Mouse (Mus musculus): ENCODE measurements at regions not wholly inside any gene's neighbourhood (a gene's known extent, or its start where the extent isn't known, plus 50 kb on each side); places are given as distances from the start of the nearest gene placed in this dataset.

DNA sequence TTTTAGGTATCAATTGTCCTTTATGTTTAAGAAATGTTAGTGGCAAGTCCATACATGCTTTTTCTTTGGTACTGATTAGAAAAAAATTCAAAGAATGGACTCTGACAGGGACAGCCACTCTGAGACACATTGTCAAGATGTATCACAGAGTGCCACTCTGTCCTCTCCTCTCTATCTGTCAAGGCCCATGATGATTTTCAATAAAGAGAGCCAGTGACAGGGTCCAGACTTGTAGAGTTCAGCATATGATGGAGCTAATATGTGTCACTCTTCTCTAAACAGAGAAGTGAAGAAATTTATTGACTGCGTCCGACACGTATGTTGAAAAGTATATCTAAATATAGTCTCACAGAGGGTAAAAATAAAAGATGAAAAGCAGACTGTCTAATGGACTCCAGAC lies 672.2 kb upstream of the 4930452B06Rik start:
- no peak for DNase-seq

DNA sequence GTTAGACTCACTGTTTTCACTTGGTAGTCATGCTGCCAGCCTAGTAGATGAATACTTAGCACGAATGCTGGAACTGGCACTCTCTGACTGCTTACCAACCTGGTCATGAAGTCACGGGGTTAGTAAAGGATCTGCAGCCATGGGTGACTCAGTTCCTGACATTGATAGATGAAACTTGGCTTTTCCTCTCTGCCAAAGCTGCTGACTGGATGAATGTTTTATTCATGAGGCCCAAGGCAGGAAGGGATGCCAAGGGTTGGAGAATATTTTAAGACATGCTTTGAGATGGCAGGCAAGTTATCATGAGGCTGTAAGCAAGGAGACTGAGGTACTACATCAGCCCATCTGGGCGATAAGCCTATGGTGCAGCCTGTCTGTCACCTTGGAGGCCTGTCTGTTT lies 671.1 kb upstream of the 4930452B06Rik start:
- DNase-seq: no peak

DNA sequence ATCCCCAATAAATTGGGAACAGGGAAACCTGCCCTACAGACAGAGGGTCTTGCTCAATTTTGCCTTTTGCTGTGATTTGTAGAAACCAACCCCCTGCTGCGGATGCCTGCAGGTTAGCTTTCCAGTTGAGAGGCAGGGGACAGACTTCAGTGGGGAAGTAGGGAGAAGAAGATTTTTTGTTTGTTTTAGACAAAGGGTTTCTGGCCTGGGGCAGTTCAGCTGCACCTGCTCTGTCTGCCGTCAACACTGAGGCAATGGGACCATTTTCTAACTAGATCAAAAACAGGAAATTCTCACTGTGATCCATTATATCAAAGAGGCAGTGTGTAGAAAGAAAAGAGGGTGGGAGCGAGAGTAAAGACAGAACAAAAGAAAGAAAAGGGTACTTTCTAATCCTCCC lies 665.6 kb upstream of the 4930452B06Rik start:
- no peak for DNase-seq

DNA sequence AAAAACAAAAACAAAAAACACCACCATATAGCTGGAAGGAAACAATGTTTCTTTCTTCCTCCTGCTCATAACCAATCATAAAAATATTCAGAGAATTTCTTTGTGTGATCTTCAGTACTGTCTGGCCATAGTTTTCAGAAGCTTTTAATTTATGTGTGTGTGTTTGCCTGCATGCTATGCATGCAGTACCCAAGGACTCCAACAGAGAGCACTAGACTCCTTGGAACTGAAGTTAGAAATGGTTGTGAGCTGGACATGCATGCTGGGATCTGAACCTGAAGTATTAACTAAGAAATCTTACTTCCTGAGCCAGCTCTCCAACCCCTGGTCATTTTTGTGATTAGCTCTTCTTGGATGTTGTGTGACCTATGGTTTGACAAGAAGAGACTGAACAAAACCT lies 664.7 kb upstream of the 4930452B06Rik start:
- DNase-seq: no peak

DNA sequence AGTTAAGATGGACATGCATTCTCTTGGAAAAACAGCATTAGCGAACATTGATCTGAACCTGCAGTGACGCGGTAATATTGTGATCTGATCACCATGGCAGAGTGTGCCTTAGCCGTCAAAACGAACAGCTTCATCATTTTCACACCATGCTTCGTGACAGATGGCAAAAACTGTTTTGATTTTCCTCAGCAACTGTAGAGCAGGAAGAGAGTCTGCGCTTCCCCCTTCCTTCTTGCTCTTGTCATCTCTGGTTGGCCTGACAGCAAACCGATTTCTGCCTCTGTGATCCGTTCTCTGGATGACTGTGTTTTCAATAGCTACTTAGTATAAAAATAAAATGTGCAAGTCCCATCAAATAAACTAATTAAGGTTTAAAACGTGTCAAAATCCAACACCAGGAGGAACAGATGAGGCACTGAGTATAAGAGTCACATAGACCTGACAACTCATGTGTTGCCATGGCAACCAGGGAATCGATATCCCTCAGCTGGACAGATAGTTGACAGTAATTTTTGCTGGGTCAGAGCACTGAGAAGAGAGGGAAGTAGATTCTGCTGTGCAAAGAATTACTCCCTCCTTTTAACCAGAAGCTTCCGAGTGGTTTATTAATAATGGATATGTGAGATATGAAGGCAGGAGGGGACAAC lies 663.9 kb upstream of the 4930452B06Rik start:
- DNase-seq: no peak

DNA sequence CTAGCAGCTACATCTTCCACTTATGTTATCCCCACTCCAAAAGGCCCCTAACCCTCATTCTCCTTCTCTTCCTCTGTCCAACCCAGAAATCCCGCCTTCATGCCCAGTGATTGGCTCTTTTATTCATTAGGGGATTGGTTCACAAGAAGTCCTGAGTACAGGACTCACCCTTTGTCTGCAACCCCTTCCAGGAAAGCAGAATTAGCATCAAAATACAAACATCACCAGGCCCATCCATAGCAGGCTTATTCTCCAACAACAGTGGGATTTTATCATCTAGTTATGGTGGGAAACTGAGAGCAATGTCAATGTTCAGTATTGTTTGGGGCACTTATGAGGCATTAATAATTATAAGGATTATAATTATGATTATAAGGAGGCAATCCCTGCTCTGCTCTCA lies 661.3 kb upstream of the 4930452B06Rik start:
- DNase-seq: no peak

DNA sequence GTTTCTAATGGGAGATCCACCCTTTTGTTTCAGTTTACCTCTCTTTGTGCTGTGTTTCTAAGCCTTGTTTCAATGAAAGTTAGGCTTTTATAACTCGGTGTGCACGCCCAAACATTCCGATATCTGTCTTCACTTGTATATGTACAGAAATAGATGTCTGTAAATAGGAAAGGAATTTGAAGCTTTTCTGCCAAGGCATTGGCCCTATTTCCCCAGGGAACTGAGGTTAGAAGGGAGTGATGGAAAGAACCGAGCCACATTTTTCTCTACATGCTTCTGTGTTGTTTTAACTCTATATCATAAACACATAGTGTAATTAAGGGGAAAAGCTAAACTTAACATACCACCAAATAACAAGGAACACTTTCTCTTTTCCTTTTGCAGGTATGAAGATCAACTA lies 653.8 kb upstream of the 4930452B06Rik start:
- no peak for DNase-seq

DNA sequence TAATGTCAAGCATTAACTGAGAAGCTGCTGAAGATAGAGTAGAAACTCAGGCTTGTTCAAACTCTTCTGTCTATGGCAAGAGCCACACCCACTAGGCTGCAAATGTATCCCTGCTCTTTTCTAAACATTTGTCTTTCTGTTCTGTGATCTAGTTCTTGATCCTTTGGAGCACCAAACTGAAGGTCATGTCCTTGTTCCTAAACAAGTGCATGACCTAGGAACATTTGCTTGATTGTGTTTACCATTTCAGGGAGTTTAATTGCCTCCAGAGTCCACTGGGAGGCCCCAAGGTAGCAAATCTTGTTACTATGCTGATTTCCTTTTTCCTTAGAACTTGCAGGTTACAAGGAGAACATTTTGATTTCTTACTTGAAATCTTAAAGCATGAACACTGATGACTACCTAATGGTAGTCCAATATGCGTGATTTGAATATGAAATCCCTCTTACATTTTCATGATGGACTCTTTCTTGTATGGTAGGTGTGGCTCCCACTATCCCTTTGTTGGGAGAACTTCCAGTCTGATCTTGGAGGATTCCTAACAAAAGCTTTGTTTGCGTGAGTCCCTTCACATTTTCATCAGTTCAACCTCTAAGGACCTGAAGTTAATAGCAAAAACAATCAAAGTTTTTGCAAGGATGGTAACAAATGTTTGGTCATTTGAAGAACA lies 652.9 kb upstream of the 4930452B06Rik start:
- no peak for DNase-seq

DNA sequence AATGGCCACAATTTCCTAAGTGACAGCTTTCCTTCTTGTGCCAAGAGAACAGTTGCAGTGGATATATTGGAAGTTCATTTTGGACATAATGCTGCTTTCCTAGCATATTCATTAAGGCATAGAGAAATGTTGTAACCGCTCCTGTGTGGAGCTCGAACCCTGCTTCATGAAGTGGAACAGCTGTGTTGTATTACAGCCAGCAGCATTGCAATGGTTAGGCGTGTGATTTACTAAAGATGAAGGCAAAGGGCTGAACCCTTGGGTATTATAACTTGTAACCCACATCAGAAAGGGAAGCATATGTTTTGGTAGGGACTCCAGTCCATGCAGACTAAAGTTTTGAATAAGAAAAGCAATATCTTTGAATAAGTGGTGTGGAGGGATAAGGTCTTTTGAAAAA lies 649.2 kb upstream of the 4930452B06Rik start:
- DNase-seq: no peak

DNA sequence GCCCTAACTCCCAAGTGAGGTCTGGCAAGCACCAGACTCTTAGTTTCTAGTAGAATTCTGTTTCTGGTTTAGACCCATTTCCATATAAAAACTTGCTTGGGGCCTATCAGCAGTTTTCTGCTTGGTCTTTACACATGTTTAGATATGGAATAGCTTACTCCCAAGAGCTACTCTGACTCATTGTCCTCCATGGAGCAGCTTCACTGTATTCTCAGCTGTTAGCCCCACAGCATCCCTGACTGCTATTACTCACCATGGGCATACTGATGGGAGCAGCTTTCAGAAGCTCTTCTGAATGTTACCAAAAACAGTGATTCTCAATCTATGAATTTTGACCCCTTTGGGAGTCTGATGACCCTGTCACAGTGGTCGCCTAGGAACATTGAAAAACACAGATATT lies 630.1 kb upstream of the 4930452B06Rik start:
- no peak for DNase-seq

DNA sequence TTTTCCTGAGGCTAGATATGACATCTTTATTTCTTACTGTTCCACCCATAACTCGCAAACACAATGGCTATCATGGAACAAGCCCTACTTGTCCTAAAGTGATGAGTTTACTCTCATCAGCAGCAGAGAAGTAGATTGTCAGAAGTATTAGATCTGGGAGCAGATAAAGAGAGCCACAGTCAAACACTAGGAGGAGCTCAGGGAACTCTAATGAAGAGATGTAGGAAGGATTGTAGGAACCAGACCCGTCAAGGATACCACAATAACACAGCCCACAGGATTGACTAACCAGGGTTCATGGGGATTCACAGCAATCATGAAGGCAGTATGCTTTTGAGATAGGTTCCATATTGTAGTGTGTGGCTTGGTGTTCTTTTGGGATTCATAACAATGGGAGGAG lies 628.5 kb upstream of the 4930452B06Rik start:
- DNase-seq: no peak

DNA sequence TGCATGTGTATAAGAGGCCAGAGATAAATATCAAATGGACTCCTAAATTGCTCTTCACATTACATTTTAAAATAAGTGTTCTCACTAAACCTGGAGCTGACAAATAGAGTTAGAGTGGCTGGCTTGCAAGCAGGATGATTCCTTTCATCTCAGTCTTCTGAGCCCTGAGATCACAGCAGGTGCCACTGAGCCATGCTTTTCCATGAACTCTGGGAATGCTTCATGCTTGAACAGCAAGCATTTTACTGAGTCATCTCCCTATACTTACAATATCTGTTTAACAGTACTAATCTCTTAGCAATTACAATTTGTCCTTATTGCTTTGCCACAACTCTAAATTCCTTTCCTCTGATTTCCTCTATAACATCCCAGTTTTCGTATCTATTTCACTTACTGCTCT lies 622.1 kb upstream of the 4930452B06Rik start:
- DNase-seq: no peak

DNA sequence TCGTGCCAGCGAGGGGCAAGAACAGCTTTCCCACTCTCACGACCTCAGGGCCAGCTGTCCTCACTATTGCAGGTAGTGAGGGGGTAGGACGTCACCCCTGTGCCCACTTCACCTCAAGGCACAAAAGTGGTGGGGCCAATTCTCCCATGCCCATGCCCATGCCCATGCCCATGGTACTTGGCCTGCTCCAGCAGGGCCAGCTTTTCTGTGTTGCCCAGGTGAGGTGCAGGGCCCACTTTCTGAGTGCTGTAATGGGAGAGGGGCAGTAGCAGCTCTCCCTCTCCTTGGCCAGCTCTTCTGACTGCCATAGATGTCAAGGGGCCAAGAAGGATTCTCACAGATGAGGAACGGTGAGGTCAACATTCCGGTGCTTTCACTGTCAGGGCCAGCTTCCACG lies 619.6 kb upstream of the 4930452B06Rik start:
- DNase-seq: no peak

DNA sequence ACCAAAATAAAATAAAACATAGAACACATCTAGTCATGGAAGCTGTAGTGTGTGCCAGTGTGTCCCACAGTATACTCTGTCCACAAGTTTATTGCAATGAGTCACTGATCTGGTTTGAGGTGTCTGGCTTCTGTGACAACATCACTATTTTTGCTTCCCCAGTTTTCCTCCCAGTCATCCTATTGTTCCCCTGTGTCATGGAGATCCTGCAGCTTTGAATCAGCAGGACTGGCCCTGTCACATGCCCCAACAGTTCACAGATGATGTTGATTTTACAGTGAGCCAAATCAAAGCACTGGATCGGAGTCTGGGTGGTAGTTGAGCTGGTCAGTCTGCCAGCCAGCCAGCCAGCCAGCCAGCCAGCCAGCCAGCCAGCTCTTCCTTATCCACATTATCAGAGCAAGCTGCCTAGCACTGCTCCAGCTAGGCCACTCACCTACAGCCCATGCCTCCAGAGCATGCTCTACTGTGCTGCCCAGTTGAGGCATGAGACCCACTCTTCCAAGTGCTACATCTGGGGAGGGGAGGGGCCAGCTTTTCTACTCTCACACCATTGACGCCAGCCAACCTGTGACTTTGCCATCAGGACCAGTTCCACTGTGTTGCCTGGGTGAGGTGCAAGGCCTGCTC lies 619.1 kb upstream of the 4930452B06Rik start:
- DNase-seq: no peak

DNA sequence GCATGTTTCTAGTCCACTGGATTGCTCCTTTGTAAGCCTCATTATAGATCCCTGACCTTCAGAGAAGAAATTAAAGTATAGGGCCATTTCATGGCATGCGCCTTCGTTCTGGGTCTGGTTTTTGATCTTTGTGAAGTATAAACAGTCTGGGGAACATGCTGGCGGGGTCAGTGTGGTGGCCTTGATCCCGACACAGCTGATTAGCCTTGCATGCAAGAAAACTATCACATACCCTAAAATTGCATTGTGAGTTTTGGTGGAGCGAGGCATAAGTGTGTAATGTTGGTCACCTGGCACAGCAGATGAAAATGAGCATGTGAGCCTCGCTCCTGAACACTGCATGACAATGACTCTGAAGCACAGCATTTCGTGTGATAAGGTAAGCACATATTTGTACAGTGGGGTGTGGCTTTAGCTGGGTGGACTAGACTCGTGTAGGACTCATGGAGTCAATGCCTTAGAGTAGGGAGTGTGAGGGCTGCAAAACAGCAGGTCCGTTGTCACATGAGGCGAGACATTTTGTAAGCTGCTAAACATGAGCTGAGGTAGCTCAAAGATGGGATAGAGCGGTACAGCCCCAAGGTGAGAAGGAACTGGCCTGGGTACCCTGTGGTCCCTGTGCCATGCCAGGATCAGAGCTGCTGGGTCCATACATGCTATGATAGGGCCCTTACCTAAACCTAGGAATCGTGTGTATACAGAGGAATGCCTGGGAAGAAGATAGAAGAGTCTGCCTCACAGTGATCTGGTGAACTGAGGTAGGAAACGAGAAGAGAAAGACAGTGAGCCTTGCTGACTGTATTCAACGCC lies 601.4 kb upstream of the 4930452B06Rik start:
- DNase-seq: no peak

DNA sequence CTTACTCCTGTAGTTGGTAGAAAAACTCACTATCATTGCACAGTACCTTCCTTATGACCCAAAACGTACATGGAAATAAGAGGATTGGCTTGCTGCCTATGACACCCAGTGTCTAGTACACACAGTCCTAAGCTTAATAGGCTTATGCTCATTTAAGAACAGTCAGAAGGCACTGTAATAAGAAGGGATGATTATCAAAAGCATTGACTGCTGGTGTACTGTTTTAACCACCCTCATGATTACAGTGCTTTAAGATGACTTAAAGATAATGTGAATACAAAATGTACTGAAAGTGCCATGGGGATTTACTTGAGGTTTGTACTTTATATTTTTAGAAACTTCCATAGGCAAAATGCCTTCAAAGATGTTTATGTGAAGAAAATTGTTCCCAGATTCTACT lies 586.0 kb upstream of the 4930452B06Rik start:
- no peak for DNase-seq

DNA sequence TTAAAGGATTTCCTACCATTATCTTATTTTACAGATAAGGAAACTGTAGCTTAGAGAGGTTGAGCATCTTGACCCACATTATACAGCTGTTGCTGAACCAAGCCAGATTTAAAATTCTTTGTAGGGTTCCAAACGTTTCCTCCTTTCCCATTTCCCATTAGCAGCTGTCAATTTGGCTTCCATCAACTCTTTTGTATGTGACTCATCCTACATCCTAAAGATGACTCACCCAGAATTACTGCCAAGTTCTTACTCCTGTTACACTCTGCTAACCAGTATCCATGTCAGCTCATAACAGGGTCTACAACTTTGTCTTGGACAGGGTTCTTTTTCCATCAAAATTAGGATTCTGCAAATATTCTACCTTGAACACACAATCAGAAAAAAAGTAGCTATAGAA lies 579.2 kb upstream of the 4930452B06Rik start:
- no peak for DNase-seq

DNA sequence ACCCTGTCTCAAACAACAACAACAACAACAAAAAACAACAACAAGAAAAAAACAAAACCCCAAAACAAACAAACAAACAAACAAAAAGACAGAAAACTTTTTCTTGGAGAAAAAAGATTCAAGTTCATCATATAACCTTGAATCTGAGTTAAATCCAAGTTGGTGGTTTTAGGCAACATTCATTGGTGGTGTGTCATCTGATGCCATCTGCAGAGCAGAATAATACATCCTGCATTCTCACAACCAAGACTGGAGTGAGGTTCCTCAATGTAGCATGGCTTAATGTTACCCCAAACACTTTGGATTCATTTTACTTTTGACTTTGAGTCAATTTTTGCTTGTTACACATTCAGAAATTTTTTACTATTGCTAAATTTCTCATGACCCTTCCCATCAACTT lies 577.3 kb upstream of the 4930452B06Rik start:
- no peak for DNase-seq

DNA sequence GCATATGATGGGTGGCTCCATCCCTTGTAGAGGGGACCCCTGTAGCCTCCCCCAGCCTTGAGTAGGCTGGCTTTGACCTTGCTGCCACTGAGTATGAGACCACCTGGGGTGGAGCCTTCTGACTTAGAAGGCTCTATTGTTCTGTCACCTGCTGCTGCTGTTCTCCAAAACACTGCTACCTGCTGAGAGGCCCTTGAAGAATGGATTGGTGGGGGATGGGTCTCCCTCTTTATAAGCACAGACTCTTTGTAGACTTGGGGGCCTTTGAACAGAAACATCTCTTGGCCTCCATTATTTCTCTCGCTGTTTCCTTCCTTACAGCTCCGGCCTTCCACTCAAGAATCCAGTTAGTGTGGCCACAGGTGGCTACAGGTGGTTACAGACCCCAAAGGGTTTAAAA lies 576.1 kb upstream of the 4930452B06Rik start:
- no peak for DNase-seq

DNA sequence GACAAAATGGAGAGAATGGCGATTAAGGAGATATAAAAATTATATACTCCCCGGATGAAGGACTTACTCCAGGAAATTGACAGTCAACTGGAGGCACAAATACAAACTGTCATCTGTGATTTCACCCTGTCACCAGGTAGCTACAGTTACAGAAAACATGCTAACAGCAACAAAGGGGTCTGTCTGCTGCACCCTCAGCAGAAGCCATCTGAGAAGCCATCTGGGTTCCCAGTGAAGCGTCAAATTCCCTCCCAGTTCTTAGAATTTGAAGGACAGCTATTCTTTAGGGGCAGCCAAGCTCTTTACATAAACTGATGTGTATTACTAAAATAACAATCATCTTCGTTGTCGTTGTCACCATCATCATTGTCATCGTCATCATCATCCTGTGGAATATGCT lies 561.6 kb upstream of the 4930452B06Rik start:
- DNase-seq: no peak

DNA sequence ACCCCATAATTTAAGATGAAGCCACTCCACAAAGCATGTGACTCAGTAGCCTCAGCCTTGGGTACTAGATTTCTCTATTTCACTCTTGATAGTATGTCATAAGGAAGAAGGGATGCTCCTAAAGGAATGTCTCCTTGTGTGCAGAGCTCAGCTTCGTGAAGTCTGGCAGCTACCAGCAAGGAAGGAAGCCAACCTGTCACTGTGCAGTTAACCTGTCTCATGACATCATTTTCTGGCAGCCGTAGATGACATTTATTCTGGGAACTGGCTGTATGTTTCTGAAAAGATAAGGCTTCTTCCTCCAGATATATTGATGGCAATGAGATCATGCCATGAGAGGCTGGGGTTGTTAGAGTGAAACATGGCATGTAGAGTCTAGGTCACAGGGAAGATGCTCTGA lies 534.2 kb upstream of the 4930452B06Rik start:
- no peak for DNase-seq

DNA sequence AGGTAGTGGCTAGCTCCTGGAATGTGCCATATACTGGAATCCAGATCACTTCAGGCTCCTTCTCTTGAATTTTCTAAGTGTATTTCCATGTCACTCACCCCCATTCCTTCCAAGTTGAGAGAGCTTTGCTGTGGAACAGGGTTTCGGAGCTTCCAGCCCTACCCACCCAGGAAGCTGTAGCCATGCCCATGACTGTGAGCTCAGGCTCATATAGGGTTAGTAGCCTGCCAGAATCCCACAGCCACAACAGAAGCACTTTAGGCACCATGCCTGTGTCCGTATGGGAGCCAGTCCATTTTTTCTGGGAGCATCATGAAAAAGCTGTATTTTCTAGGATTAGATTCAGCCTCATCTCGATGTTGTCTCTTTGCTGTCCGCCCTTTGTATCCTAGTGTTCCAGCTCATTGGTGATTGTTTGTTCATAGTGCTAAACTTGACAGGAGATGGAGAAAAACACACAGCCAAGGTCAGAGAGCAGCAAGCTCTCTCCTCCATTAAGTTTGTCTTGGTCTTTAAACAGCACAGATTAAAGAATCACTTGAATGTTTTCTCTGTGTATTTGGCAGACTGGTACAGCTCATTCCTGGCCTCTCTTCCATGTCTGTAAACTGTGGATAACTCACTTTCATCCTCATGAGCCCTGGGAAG lies 526.2 kb upstream of the 4930452B06Rik start:
- DNase-seq: no peak

DNA sequence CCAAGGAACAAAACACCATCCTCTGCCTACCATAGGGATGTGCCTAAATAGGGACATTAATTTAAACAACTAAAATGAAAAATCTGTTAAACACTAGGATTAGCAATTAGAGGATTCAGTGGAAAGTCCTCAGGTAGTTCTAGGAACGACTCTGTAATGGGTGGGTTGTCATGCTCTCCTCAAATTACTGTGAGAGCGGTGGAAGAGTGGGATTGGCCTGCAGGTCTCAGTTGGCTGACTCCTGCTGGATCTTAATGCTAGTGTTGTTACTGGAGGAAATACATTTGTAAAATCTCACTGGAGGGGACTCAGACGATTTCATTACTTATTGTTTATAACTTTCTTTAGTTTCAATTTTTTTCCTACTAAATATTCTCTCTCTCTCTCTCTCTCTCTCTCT lies 525.6 kb upstream of the 4930452B06Rik start:
- no peak for DNase-seq
